Mouse (Mus musculus): ENCODE measurements at regions not wholly inside any gene's neighbourhood (a gene's known extent, or its start where the extent isn't known, plus 50 kb on each side); places are given as distances from the start of the nearest gene placed in this dataset.
A peak's percentile ranks its signal among the peaks of the same experiment; 100 is the strongest.

DNA sequence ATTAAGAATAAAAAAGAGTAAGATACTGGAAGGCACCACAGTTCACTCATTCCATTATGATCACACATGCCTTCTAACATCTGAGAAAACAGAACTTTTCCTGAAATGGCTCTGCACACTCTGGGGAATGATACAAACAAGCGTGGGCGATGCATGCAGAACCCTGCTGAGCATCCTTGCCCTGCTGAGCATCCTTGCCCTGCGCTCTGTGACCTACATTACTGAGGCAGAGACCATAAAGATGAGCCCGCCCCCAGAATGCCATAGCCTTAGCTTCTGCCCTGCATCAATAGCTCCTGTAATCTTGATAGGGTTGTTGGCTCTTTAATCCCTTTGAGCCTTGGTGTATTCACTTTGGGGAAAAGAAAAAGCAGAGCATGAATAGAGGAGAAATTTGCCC lies 132.2 kb upstream of the B3gat2 start:
- ATAC-seq (ENCODE audit: insufficient number of reproducible peaks, insufficient read depth, low FRiP score, low TSS enrichment), result no peak
- WGBS, result 61% methylated on average over 4 of the region's 4 CpGs
- Histone ChIP-seq H3K36me3 (no peaks in the 10 kb centered on the region), H3K9ac (no peak overlapping the region), H3K27ac (no peak overlapping the region), H3K4me2 (replicated peaks) (no peak overlapping the region), H3K27me3 (no peaks in the 10 kb centered on the region), H3K4me1 (no peaks in the 10 kb centered on the region), H3K4me3 (no peak overlapping the region), H3K9me3 (no peaks in the 10 kb centered on the region)

DNA sequence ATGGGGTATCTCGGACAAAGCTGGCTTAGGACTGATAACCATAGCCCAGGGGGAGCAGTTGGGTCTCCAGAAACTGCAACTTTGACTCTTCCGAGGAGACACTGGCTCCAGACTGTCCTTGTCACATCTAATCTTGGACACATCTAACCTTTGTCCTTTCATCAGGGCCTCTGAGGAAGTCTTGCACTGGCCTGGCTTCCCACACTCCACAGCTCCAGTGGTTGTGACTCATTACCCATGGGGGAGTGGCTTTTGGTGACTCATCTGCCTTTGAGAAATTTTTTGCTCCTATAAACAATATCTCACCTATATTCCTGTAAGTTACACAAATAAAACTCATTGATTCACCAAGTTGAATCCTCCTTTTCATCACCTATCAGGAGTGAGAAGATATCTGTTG lies 116.5 kb upstream of the B3gat2 start:
- no peaks in the 10 kb centered on the region for H3K4me1 ChIP-seq
- H3K36me3 ChIP-seq, result no peaks in the 10 kb centered on the region
- no peaks in the 10 kb centered on the region for H3K9me3 ChIP-seq
- no peak overlapping the region for H3K27ac ChIP-seq
- H3K27me3 ChIP-seq, result no peaks in the 10 kb centered on the region
- no peak overlapping the region for H3K4me3 ChIP-seq
- 77% methylated on average over 2 of the region's 2 CpGs for WGBS
- H3K9ac ChIP-seq, result no peak overlapping the region
- H3K4me2 ChIP-seq (replicated peaks), result no peak overlapping the region
- ATAC-seq (ENCODE audit: insufficient number of reproducible peaks, insufficient read depth, low FRiP score, low TSS enrichment), result no peak

DNA sequence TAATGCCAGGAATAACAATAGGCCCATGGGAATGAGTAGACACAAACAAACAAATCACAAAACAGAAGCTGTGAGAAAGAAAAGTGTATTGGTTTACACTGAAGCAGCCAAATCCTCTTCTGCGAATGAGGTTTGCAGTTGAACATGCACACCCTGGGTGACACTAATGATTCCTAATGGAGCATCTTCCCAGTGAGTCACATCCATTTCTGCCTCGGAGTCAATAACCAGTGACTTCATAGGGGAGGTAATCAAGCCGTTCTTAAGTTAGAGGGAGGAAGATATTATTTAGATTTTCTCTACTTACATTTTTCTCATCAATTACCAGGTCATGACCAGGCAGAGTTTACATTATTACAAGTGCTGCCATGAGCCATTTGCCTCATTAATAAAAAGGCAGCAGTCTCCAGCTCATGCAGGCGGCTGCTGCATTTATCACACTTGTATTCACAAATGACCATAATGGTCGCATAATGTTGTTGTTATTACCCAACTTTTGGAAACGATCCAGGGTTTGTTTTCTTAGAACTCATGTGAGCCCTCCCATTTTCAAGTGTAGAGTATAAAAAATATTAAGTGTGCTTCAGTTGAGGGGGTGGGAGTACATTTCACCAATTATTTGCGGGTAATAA lies 112.6 kb upstream of the B3gat2 start:
- Histone ChIP-seq H3K4me2 (replicated peaks) (no peak overlapping the region), H3K4me1 (no peaks in the 10 kb centered on the region), H3K27me3 (no peaks in the 10 kb centered on the region), H3K9ac (no peak overlapping the region), H3K9me3 (no peaks in the 10 kb centered on the region), H3K4me3 (no peak overlapping the region), H3K27ac (no peak overlapping the region), H3K36me3 (no peaks in the 10 kb centered on the region)
- WGBS, result 83% methylated on average over 7 of the region's 7 CpGs
- ATAC-seq (ENCODE audit: insufficient number of reproducible peaks, insufficient read depth, low FRiP score, low TSS enrichment), result no peak

DNA sequence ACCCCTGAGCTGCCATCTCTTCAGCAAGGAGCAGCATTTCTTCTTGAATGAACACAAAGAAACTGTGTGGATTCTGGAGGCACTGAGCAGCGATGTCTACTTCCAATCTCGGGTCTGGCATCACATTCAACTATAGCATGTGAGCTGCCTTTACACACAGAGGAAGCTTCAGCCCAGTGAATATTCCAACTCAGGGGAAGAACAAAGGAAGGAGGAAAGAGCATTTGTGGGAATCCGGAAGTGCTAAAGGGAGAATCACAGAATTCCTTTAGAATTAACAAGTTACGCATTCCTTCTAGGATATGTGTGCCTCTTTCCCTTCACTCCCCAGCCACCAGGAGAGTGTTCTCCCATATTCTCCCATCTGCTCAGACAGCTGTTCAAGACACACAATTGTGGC lies 111.7 kb upstream of the B3gat2 start:
- Histone ChIP-seq H3K4me1 (no peaks in the 10 kb centered on the region), H3K9ac (no peak overlapping the region), H3K9me3 (no peaks in the 10 kb centered on the region), H3K36me3 (no peaks in the 10 kb centered on the region), H3K4me3 (no peak overlapping the region), H3K27me3 (no peaks in the 10 kb centered on the region), H3K4me2 (replicated peaks) (no peak overlapping the region), H3K27ac (no peak overlapping the region)
- 63% methylated on average over 4 of the region's 4 CpGs for whole genome bisulfite sequencing
- ATAC-seq (ENCODE audit: insufficient number of reproducible peaks, insufficient read depth, low FRiP score, low TSS enrichment), result no peak

DNA sequence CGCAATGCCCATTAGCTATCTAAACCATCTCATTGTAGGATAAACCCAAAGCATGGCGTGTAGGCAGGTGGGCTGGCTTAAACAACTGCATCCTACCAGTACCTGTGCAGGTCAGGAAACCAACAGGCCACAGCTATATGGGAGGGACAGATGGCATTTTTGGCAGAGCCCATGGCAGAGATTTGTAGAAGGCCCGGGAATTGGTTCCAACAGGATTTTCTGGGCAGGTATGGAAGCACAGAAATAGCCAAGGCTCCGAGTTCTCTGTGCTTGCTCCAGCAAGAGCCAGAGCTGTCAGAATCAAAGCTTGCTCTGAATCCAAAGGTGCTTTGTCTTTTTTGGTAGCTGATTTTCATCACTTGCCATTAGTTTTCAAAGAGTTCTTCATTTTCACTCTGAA lies 107.9 kb upstream of the B3gat2 start:
- H3K36me3 ChIP-seq, result no peaks in the 10 kb centered on the region
- no peak for ATAC-seq (ENCODE audit: insufficient number of reproducible peaks, insufficient read depth, low FRiP score, low TSS enrichment)
- 92% methylated on average over 4 of the region's 4 CpGs for WGBS
- H3K4me1 ChIP-seq, result no peaks in the 10 kb centered on the region
- no peak overlapping the region for H3K9ac ChIP-seq
- H3K27ac ChIP-seq, result no peak overlapping the region
- no peaks in the 10 kb centered on the region for H3K27me3 ChIP-seq
- no peak overlapping the region for H3K4me2 ChIP-seq (replicated peaks)
- H3K9me3 ChIP-seq, result no peaks in the 10 kb centered on the region
- H3K4me3 ChIP-seq, result no peak overlapping the region

DNA sequence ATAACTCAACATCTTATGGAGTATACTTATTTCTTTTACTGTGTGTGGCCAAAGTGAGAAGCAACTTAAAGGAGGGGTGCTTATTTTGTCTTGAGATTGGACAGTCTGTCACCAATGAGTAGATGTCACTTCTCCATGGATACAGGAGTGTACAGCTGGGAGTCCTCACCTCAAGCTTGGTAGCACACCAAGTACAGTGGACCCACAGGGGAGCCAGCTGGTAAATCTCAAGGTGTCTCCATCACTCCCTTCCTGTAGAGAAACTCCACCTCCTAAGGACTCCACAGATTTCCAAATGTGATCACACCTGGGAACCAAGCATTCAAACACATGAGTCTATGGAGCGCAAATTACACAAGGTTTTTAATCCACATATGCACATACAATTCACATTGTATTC lies 105.8 kb upstream of the B3gat2 start:
- H3K9ac ChIP-seq, result no peak overlapping the region
- 98% methylated on average over 1 of the region's 1 CpGs for WGBS
- no peaks in the 10 kb centered on the region for H3K36me3 ChIP-seq
- H3K4me3 ChIP-seq, result no peak overlapping the region
- no peaks in the 10 kb centered on the region for H3K4me1 ChIP-seq
- no peak overlapping the region for H3K4me2 ChIP-seq (replicated peaks)
- H3K27me3 ChIP-seq, result no peaks in the 10 kb centered on the region
- no peaks in the 10 kb centered on the region for H3K9me3 ChIP-seq
- ATAC-seq (ENCODE audit: insufficient number of reproducible peaks, insufficient read depth, low FRiP score, low TSS enrichment), result no peak
- no peak overlapping the region for H3K27ac ChIP-seq

DNA sequence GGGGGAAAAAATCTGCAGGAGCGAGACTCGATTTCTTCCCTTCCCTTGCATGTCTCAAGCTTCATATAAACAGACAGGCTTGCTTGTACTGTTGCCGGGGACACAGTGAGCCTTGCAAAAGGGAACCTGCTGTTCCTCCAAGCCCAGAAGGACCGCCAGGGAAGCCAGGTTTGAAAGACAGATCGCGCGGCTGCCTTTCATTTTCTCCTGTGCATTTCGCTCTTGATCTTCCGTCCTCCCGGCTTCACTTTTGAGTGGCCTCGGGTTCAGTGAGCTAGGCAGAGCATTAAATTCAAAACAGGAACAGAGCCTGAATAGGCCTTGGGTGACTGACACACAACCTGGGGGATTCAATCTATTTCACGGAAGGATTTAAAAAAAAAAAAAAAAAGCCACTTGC lies 105.3 kb upstream of the B3gat2 start:
- peak overlapping the region; percentile 23; the same call in 1 of the 2 replicates for H3K4me2 ChIP-seq (replicated peaks)
- ATAC-seq (ENCODE audit: insufficient number of reproducible peaks, insufficient read depth, low FRiP score, low TSS enrichment), result no peak
- H3K9me3 ChIP-seq, result no peaks in the 10 kb centered on the region
- no peaks in the 10 kb centered on the region for H3K36me3 ChIP-seq
- no peak overlapping the region for H3K9ac ChIP-seq
- H3K4me1 ChIP-seq, result no peaks in the 10 kb centered on the region
- H3K27ac ChIP-seq, result no peak overlapping the region
- H3K27me3 ChIP-seq, result no peaks in the 10 kb centered on the region
- 31% methylated on average over 12 of the region's 12 CpGs for WGBS
- H3K4me3 ChIP-seq, result no peak overlapping the region

DNA sequence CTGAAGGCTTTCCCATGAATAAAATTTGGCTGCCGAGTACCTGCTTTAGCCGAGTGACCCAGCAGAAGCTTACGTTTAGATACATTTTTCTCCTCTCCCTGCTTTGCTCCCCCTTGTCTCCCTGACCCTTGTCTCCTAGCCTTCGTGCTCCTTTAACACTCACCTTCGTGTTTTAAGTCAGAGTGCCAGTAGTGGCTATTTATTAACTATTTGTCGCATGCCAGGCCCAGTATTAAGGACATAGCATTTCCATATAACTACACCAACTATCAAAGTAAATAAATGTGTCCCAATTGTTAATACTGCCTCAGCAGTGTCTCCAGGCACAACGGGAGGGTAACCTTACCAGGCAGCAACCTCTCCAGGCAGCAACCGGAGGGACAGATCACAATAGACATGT lies 104.8 kb upstream of the B3gat2 start:
- Histone ChIP-seq H3K4me1 (no peaks in the 10 kb centered on the region), H3K27me3 (no peaks in the 10 kb centered on the region), H3K4me3 (no peak overlapping the region), H3K36me3 (no peaks in the 10 kb centered on the region), H3K4me2 (replicated peaks) (0 out of 2 replicates have a peak overlapping the region, but pooled peaks have one; percentile 23), H3K9me3 (no peaks in the 10 kb centered on the region), H3K27ac (no peak overlapping the region), H3K9ac (no peak overlapping the region)
- no peak for ATAC-seq (ENCODE audit: insufficient number of reproducible peaks, insufficient read depth, low FRiP score, low TSS enrichment)
- WGBS, result 74% methylated on average over 8 of the region's 8 CpGs

DNA sequence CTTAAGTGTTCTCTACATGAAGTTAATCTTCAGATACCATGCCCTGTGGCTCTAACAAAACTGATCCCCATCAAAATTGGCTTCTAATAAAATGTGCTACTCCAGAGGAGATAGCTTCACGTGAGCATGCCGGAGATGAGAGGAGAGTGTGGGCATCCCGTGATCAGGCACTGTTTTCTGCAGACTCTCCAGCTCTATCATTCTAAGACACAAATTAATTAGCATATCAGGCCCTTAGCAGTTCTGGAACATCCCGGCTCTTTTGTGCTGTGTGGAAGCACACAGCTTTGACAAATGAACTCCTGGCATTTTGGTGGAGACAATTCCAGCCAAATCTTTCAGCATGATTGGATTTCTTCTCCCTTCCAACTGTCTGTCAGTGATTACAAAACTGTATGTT lies 91.0 kb upstream of the B3gat2 start:
- no peak overlapping the region for H3K9ac ChIP-seq
- ATAC-seq (ENCODE audit: insufficient number of reproducible peaks, insufficient read depth, low FRiP score, low TSS enrichment), result no peak

DNA sequence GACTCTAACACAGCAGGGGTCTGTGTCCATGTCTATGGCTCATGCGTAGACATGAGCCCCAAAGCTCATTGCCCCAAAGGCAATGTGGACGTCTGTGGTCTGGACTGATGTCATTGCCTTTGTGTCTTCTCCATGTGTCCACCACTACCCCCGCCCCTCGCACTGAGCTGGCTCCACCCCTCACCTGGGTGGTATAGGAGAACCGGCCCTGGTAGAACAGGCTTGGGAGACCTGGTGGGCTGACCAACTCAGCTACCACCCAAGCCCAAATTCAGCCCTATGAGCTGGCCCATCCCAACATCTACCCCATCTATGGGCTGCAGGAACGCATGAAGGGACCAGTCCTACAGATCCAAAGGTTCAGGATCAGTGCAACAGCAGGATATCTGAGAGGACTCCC lies 87.2 kb upstream of the B3gat2 start:
- no peak overlapping the region for H3K9ac ChIP-seq
- no peak overlapping the region for H3K27ac ChIP-seq
- 86% methylated on average over 6 of the region's 6 CpGs for WGBS
- ATAC-seq (ENCODE audit: insufficient number of reproducible peaks, insufficient read depth, low FRiP score, low TSS enrichment), result 0 out of 2 replicates have a peak, but pooled peaks have one; percentile 22
- no peaks in the 10 kb centered on the region for H3K4me1 ChIP-seq
- H3K27me3 ChIP-seq, result no peaks in the 10 kb centered on the region
- H3K36me3 ChIP-seq, result no peaks in the 10 kb centered on the region
- no peaks in the 10 kb centered on the region for H3K9me3 ChIP-seq
- no peak overlapping the region for H3K4me2 ChIP-seq (replicated peaks)
- H3K4me3 ChIP-seq, result no peak overlapping the region

More for the DNA sequence above, 91.0 kb upstream of the B3gat2 start:
- Histone ChIP-seq H3K36me3 (no peaks in the 10 kb centered on the region), H3K4me1 (no peaks in the 10 kb centered on the region), H3K27me3 (no peaks in the 10 kb centered on the region), H3K9me3 (no peaks in the 10 kb centered on the region), H3K4me2 (replicated peaks) (no peak overlapping the region), H3K27ac (no peak overlapping the region), H3K4me3 (no peak overlapping the region)
- 86% methylated on average over 4 of the region's 4 CpGs for WGBS

DNA sequence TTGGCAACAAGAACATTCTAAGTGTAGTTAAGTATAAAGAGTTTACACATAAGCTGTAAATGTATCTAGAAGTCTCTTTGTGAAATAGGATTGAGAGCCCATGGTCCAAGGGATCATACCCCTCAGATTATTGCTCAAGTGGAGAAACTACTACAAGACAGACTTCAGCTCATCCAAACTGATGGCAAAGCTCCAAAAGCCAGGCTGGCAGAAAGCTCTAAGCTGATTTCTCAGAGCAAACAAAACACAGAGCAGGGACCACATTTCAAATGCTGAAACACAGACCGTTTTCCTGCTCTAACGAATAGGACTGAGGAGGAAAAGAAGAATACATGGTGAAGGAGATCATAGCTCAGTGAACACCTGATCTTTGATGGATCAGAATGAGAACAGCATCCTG lies 85.3 kb upstream of the B3gat2 start:
- no peaks in the 10 kb centered on the region for H3K27me3 ChIP-seq
- 87% methylated on average over 2 of the region's 2 CpGs for WGBS
- no peak overlapping the region for H3K27ac ChIP-seq
- H3K9ac ChIP-seq, result no peak overlapping the region
- H3K4me2 ChIP-seq (replicated peaks), result no peak overlapping the region
- H3K4me3 ChIP-seq, result no peak overlapping the region
- ATAC-seq (ENCODE audit: insufficient number of reproducible peaks, insufficient read depth, low FRiP score, low TSS enrichment), result no peak
- H3K4me1 ChIP-seq, result no peaks in the 10 kb centered on the region
- H3K9me3 ChIP-seq, result no peaks in the 10 kb centered on the region
- H3K36me3 ChIP-seq, result no peaks in the 10 kb centered on the region

DNA sequence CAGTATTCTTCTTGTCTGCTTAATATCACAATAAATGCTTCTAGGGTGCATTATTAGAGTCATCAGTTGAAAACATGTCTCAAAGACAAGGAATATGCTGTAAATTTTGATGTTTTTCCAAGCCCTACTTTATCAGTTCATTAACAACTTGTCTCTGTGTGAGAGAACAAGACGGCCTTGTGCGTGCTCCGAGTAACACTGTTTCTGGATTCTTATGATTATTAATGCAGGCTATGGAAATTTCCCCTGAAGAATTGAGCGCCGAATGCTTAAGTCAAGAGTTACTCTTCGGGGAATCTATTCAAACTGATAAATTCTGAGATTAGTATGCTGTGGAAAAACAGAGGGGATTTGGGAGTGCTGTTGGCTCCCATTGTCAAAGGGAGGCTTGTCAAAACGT lies 72.2 kb upstream of the B3gat2 start:
- Histone ChIP-seq H3K36me3 (no peaks in the 10 kb centered on the region), H3K27me3 (no peaks in the 10 kb centered on the region)
- whole genome bisulfite sequencing, result 81% methylated on average over 7 of the region's 7 CpGs

DNA sequence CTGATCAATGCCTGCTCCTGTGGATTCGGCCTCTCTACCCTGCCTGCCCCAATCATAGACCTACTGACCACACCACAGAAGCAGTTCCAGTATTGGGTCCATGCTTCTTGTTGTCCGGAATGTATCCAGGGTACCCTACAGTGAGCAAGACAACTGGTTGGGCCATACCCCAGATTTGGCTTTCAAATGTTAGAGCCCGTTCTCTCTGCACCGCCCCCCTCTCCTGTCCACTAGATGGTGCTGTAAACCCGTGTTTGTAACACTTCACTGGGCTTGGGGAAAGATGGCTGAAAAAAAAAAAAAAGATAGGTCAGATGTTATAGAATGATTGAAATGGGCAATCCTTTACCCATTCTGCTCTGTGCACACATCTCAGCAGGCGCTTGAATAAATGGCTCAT lies 56.1 kb upstream of the B3gat2 start:
- no peaks in the 10 kb centered on the region for H3K36me3 ChIP-seq
- WGBS, result 23% methylated on average over 6 of the region's 6 CpGs
- H3K4me2 ChIP-seq (replicated peaks), result no peak overlapping the region
- H3K9me3 ChIP-seq, result no peaks in the 10 kb centered on the region
- H3K27ac ChIP-seq, result no peak overlapping the region
- H3K4me3 ChIP-seq, result no peak overlapping the region
- H3K27me3 ChIP-seq, result no peaks in the 10 kb centered on the region
- no peaks in the 10 kb centered on the region for H3K4me1 ChIP-seq
- ATAC-seq (ENCODE audit: insufficient number of reproducible peaks, insufficient read depth, low FRiP score, low TSS enrichment), result no peak; the same call in 1 of the 2 replicates
- no peak overlapping the region for H3K9ac ChIP-seq

More for the DNA sequence above, 72.2 kb upstream of the B3gat2 start:
- no peak for ATAC-seq (ENCODE audit: insufficient number of reproducible peaks, insufficient read depth, low FRiP score, low TSS enrichment)
- H3K9me3 ChIP-seq, result no peaks in the 10 kb centered on the region
- H3K27ac ChIP-seq, result no peak overlapping the region
- no peak overlapping the region for H3K4me2 ChIP-seq (replicated peaks)
- H3K4me3 ChIP-seq, result no peak overlapping the region
- no peak overlapping the region for H3K9ac ChIP-seq
- H3K4me1 ChIP-seq, result no peaks in the 10 kb centered on the region
